Mouse (Mus musculus) testis, postnatal 10 days (tissue): ENCODE measurements around the gene Krtap19-5.

Source experiments
- DNase-seq: peaks from one replicate; pipeline ENCODE4 v3.0.0; 2021; ENCODE audit warnings: low spot score

Gene Krtap19-5

DNA sequence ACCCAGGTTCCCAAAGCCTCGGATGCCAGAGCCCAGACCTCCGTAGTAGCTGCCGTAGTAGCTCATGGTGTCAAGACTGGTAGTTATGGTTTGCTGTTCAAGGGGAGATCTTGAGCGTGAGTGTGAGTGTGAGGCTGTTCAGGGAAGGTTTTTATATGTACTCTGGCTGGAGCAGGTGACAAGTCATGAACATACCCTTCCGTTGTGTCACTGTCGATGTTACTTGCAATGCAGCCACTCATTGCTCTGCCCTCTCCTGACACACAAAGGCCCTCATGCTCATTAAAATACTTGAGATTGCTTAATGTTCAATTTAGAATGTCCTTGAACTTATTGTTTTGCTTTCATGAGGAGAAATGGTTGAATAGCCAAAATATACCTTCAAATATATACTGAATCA, at the start of gene Krtap19-5:
Krtap19-5 (minus strand) TSS at position 101 of the 400 bp plus-strand sequence.
- no peak for DNase-seq

DNA sequence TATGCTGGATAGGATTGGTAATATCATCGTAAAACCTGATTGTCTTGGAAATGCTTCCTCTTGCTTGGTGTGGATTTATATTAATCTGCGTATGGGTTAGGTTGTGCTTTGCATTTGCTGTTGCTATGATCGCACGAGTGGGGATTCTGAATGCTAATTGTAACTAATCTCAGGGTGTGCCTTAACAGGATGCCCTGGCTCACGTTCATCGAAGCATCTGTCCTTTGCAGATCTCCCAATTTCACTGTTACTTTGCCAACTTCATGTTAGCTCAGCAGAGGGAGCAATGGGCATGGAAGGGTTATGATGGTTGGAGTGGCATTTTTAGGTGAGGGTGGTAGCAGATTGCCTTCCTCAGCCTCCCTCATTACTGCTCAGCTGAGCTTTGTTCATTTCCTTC, 44.8 kb upstream of the Krtap19-5 start:
- no peak for DNase-seq

DNA sequence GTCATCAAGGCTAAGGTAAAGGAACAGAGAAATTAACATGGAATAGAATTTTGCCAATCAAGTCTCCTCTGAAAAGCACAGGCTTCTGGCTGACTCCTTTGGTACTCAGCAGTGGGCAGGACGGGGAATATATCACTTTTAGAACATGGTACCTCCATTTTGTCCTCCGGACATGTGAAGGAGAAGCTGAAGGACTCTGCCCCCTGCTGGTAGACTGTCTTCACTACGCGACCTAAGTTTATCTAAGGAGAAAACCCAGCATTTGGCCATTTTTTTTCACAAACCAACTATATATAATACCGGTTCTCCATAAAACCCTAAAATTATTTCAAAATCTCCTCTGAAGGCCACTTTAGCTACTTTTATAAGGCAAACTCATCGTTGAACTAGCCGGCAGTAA, 42.0 kb upstream of the Krtap19-5 start:
- DNase-seq: peak; percentile 42

DNA sequence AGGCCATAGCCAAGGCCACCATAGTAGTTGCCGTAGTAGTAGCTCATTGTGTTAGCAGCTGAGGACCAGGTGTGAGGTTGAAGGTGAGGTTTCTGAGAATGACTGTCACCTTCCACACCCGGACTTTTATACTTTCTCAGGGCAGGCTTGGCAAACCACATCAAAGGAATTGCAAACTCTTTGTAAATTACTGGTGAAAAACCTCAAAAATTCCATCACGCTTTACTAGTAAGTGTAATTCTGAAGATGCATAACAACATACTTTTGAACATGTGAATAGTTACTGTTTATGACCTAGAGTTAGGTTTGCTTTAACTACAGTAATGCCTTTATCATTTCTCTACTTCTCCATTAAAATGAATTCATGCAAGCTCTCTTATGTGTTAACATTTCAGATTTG, 35.9 kb upstream of the Krtap19-5 start, which contains the start of gene Krtap19-9b:
Krtap19-9b (minus strand) TSS at position 101 of the 400 bp plus-strand sequence.
- no peak for DNase-seq

DNA sequence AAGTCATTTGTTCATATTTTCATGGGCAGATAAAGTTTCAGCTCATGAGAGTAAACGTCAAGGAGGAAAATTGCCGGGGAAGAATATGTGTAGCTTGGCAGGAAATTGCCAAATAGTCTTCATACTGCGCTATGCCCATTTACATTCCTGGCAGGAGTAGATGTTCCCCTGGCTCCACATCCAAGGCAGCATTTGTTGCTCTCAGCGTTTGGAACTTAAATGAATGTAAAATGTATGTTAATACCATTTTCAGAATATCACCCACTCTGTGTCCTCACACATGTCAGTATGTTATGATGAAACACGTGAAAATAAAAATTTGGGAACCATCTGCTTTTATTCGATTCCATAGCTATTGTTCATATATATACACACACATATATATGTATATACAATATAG, 9.4 kb downstream of the Krtap19-5 start:
- no peak for DNase-seq

DNA sequence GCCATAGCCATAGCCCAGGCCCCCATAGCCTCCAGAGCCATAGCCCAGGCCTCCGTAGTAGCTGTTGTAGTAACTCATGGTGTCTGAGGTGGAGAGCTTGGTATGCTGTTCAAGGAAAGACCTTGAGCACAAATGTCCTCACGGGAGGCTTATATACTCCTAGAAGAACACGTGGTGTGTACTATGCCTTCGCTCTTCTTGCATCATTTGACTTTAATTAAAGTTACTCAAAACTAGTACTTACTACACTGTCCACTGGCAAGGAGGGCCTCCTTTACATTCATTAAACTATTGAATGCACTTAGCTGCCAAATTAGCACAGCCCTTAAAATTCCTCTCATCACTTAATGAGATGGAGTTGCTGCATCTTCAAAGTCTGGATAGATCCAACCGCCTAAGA, 11.3 kb downstream of the Krtap19-5 start, which contains the start of gene Krtap19-4:
Krtap19-4 (minus strand) TSS at position 101 of the 400 bp plus-strand sequence.
- no peak for DNase-seq

DNA sequence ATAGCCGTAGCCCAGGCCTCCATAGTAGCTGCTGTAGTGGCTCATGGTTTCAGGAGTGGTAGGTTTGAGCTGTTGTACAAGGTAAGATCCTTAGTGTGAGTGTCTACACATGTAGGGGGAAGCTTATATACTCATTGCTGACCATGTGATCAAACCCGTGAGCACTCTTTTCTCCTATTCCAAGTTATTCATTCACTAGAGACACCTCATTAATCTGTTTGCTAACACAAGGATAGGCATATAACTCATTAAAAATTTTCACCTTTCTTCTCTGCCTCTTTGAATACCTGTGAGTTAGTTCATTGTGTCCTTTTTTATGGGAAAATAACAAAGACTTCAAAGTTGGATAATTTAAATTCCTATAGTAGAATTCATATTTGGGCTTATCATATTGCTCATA, 18.3 kb downstream of the Krtap19-5 start, which contains the start of gene Krtap19-3:
Krtap19-3 (minus strand) TSS at position 101 of the 400 bp plus-strand sequence.
- DNase-seq: no peak

DNA sequence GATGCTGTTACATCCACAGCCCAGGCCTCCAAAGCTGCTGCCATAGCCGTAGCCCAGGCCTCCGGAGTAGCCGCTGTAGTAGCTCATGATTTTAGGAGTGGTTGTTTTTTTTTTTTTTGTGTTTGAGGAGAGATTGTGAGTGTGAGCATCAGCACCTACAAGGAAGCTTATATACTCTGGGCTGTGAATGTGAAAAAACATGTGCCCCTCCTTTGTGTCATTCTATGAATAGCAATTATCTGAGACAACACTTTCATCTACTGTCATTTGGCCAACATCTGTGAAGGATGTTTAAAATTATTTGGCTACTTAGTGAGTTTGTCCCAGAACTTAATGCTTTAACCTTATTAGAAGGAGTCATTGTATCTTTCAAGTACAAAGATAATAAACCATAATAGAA, 22.1 kb downstream of the Krtap19-5 start, which contains the start of gene Krtap19-2:
Krtap19-2 (minus strand) TSS at position 101 of the 400 bp plus-strand sequence.
- DNase-seq: no peak

DNA sequence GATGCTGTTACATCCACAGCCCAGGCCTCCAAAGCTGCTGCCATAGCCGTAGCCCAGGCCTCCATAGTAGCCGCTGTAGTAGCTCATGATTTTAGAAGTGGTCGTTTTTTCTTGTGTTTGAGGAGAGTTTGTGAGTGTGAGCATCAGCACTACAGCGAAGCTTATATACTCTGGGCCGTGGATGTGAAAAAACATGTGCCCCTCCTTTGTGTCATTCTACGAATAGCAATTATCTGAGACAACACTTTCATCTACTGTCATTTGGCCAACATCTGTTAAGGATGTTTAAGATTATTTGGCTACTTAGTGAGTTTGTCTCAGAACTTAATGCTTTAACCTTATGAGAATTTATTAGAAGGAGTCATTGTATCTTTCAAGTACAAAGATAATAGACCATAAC, 26.9 kb downstream of the Krtap19-5 start, which contains the start of gene Krtap19-1:
Krtap19-1 (minus strand) TSS at position 101 of the 400 bp plus-strand sequence.
- DNase-seq: no peak

DNA sequence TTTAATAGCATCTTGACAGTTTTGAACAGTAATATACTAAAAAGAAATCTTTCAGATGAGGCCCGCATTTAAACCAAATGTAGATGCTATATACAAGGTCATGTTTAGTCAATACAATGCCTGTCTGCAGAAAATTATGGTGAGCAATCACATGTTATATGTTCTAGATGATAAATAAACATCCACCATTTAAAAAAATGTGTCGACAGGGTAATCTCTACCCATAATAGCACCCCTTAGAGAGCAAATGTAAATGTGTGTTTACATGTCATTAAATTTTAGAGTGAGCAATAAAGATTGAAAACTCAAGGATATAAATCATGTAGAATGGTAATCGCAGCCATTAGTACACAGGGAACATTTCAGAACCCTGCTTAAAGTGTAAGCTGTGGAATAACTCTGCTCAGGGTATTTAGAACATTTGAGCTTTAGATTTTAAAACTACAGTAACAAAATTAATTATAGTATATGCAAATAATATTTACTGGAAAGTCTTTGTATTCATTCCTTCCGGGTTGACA, 31.3 kb downstream of the Krtap19-5 start:
- DNase-seq: no peak

DNA sequence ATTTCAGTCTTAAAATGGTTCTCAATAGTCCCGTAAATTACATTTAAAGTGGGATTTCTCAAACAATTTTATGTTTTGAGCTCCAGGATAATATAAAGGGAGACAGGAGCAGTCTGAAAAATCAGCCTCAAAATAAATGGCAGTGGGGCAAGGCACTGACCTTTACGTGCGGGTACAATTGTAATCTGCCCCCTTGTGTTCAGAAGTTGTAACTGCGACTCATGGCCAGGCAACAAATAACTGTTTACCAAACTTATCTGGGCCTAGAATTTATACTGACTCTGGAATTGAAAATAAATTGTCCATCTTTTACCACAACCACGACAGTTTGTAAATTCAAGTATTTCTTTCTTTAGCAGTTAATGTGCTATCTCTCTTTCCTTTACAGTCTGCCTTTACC, 44.8 kb downstream of the Krtap19-5 start:
- DNase-seq: no peak

DNA sequence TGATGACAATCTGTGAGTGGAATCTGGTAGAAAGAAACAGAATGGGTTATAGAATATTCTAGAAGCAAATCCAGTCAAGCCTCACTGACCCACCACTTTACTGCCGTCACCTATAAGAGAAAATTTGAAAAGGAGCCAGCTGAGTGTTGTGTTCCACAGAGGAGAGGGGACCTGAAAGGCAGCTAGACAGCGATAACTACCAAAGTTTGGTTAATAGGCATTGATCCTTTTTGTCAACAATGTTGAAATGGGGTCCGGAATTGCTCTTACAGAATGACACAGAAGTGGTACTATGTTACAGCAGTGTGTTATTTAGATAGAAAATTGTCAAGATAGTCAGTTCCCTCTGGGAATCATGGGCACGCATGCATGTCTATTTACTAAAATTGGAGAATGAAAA, 47.7 kb downstream of the Krtap19-5 start:
- DNase-seq: no peak

DNA sequence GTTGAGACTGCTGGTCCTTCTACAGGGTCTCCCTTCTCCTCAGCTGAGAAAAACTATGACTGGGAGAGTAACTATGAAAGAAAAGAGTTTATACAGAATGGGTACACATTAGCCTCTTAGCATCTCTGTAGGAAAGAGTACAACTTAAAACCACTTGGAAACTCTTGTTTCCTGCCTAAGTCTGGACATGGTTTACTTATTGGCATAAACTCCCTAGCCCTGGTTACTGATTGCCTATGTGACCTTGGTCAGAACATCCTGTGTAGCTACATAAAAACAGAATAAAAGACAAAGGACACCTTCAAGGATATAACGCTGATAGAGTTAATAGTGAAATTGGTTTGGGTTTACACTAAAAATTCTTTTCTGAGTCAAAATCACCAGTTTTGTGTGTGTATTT, 48.9 kb downstream of the Krtap19-5 start:
- DNase-seq: no peak
